Mouse (Mus musculus) CD4-positive naive resting alpha-beta T cell, adult 57 days (primary cell): Measurements from ENCODE around the gene Rlbp1. TPM values are rescaled to one million over a fixed set of nuclear protein-coding genes. Genes with fewer than 3 reads are reported as not detected.

Experiments used
- total RNA-seq: library from RNA; stranded (reverse); gene quantifications from one replicate; pipeline ENCODE4 v1.2.4, GENCODE M21; 2023

Rlbp1 gene
- not detected for total RNA-seq

GRCm38 (mm10) chr7:79386422-79387133 is at the start of gene Rlbp1:
TSS of gene Rlbp1 (minus strand) at chr7:79387048.

GRCm38 (mm10) chr7:79391883-79392649 is 5.2 kb upstream of the Rlbp1 start, which contains the start of gene Fanci:
TSS of gene Fanci (plus strand) at chr7:79391929.

Other genes starting within 250 kb of the Rlbp1 start
- gene Mfge8, start 238.0 kb downstream of the Rlbp1 start, total RNA-seq = 35.3 TPM
- 101 TPM for gene Abhd2, start 113.8 kb downstream of the Rlbp1 start, total RNA-seq
- 3.9 TPM for gene Fanci, start 4.9 kb upstream of the Rlbp1 start, total RNA-seq
- gene Polg, start 79.3 kb upstream of the Rlbp1 start, total RNA-seq = 184 TPM
- not detected for gene Rhcg, start 230.6 kb upstream of the Rlbp1 start, total RNA-seq